Mouse (Mus musculus) lung, embryonic 14.5 days (tissue): ENCODE results near the gene Ppp1r2. TPM values are rescaled to one million over a fixed set of nuclear protein-coding genes. Genes with fewer than 3 reads are reported as not detected.

Experiments
- ATAC-seq: fragments of 200-750 bp; cut with Nextera tagmentation; 2 replicates; pipeline ENCODE4 v1.8.0; 2017; ENCODE audit warnings: mild to moderate bottlenecking, moderate TSS enrichment, moderate library complexity; ENCODE audit not compliant: insufficient read depth
- DNase-seq: peaks from one replicate; pipeline ENCODE4 v3.0.0-alpha.2; 2015
- H3K27ac ChIP-seq: fragments of 300-500 bp; sonication (generic); 2 replicates; pipeline ENCODE4 v1.5.1; 2014; ENCODE audit warnings: low read depth, mild to moderate bottlenecking, moderate library complexity
- H3K27me3 ChIP-seq: fragments of 300-500 bp; sonication (generic); 2 replicates; pipeline ENCODE4 v1.6.1; 2014; ENCODE audit warnings: low read length, control low read depth; ENCODE audit not compliant: insufficient read depth
- H3K36me3 ChIP-seq: fragments of 300-500 bp; sonication (generic); 2 replicates; pipeline ENCODE4 v1.6.1; 2014; ENCODE audit warnings: control low read depth; ENCODE audit not compliant: insufficient read depth
- H3K4me1 ChIP-seq: fragments of 300-500 bp; sonication (generic); 2 replicates; pipeline ENCODE4 v1.6.1; 2014; ENCODE audit warnings: antibody characterized with exemption, control low read depth; ENCODE audit not compliant: insufficient read depth
- H3K4me2 ChIP-seq: fragments of 300-500 bp; sonication (generic); 2 replicates; pipeline ENCODE4 v1.6.1; 2014; ENCODE audit warnings: mild to moderate bottlenecking
- H3K4me3 ChIP-seq: fragments of 300-500 bp; sonication (generic); 2 replicates; pipeline ENCODE4 v1.5.1; 2014; ENCODE audit warnings: low read depth, low read length
- H3K9ac ChIP-seq: fragments of 300-500 bp; sonication (generic); 2 replicates; pipeline ENCODE4 v1.6.1; 2014
- H3K9me3 ChIP-seq: fragments of 300-500 bp; sonication (generic); 2 replicates; pipeline ENCODE4 v1.6.1; 2016; ENCODE audit warnings: low read depth, low read length, control low read depth
- CTCF ChIP-seq: IDR thresholded peaks from 2 replicates; pipeline ENCODE4 v1.5.1; 2016; ENCODE audit warnings: antibody characterized with exemption, low read depth
- WGBS: fragments of 180-500 bp; shearing (Covaris S2); extraction: QIAGEN DNeasy Blood & Tissue Kit; methylation state at CpG from one replicate; pipeline ENCODE4 v1.1.7; 2014; 5-methylcytosine and 5-hydroxymethylcytosine counted together
- polyA plus RNA-seq: library from polyadenylated mRNA; unstranded; fragments of >200 nt; fragmentation: Nextera tagmentation; extraction: Ambion mirVana; gene quantifications from 2 replicates; pipeline ENCODE4 v1.2.1, GENCODE M21; 2014

The Ppp1r2 gene
- polyA plus RNA-seq, 1 experiment from 2014 or later: 104 TPM

GRCm38 (mm10) chr16:31244053-31244452 is 31.0 kb downstream of the Ppp1r2 start:
- H3K27me3 ChIP-seq: no peaks in the 10 kb centered on the region
- TF ChIP-seq CTCF: no peak
- no peak overlapping the region for H3K4me2 ChIP-seq
- no peak overlapping the region for H3K9ac ChIP-seq
- no peak overlapping the region for H3K27ac ChIP-seq
- WGBS: 71% methylated on average over 3 of the region's 3 CpGs
- H3K4me1 ChIP-seq: no peaks in the 10 kb centered on the region
- DNase-seq: peak; percentile 19
- H3K4me3 ChIP-seq: no peak overlapping the region
- ATAC-seq: no peak
- no peaks in the 10 kb centered on the region for H3K36me3 ChIP-seq
- no peaks in the 10 kb centered on the region for H3K9me3 ChIP-seq

- DNase-seq: no peak
- WGBS: 84% methylated on average over 9 of the region's 9 CpGs
Observed at GRCm38 (mm10) chr16:31241433-31241832, 33.6 kb downstream of the Ppp1r2 start.

GRCm38 (mm10) chr16:31240569-31240968 is 34.5 kb downstream of the Ppp1r2 start:
- TF ChIP-seq CTCF: no peak
- no peaks in the 10 kb centered on the region for H3K36me3 ChIP-seq
- no peak overlapping the region for H3K4me2 ChIP-seq
- no peak for ATAC-seq
- no peaks in the 10 kb centered on the region for H3K9me3 ChIP-seq
- WGBS: 88% methylated on average over 8 of the region's 8 CpGs
- no peaks in the 10 kb centered on the region for H3K4me1 ChIP-seq
- H3K27me3 ChIP-seq: no peaks in the 10 kb centered on the region
- no peak for DNase-seq
- no peak overlapping the region for H3K9ac ChIP-seq
- no peak overlapping the region for H3K27ac ChIP-seq
- no peak overlapping the region for H3K4me3 ChIP-seq

More at GRCm38 (mm10) chr16:31241433-31241832, 33.6 kb downstream of the Ppp1r2 start:
- ATAC-seq: no peak
- H3K27ac ChIP-seq: no peak overlapping the region
- TF ChIP-seq CTCF: no peak
- no peaks in the 10 kb centered on the region for H3K9me3 ChIP-seq
- no peaks in the 10 kb centered on the region for H3K36me3 ChIP-seq
- no peak overlapping the region for H3K9ac ChIP-seq
- H3K4me1 ChIP-seq: no peaks in the 10 kb centered on the region
- H3K4me2 ChIP-seq: no peak overlapping the region
- H3K27me3 ChIP-seq: no peaks in the 10 kb centered on the region
- H3K4me3 ChIP-seq: no peak overlapping the region

- H3K27ac ChIP-seq: no peak overlapping the region
- H3K9ac ChIP-seq: no peak overlapping the region
- peaks cover 5% of the 10 kb centered on the region for H3K4me1 ChIP-seq
- H3K4me3 ChIP-seq: no peak overlapping the region
- no peak overlapping the region for H3K4me2 ChIP-seq
- TF ChIP-seq CTCF: no peak
- H3K27me3 ChIP-seq: no peaks in the 10 kb centered on the region
- H3K36me3 ChIP-seq: no peaks in the 10 kb centered on the region
- WGBS: 69% methylated on average over 5 of the region's 5 CpGs
- H3K9me3 ChIP-seq: no peaks in the 10 kb centered on the region
- DNase-seq: no peak
- ATAC-seq: no peak
Observed at GRCm38 (mm10) chr16:31238281-31238680, 36.8 kb downstream of the Ppp1r2 start.

- Histone ChIP-seq H3K4me3 (no peak overlapping the region), H3K9me3 (no peaks in the 10 kb centered on the region), H3K4me1 (peaks cover 8% of the 10 kb centered on the region), H3K27me3 (no peaks in the 10 kb centered on the region), H3K27ac (no peak overlapping the region), H3K36me3 (no peaks in the 10 kb centered on the region), H3K9ac (no peak overlapping the region), H3K4me2 (peak overlapping the region; percentile 2; the same call in 1 of the 2 replicates)
- 23% methylated on average over 18 of the region's 18 CpGs for WGBS
- no peak for DNase-seq
- no peak for ATAC-seq
- TF ChIP-seq CTCF: no peak
Observed at GRCm38 (mm10) chr16:31235457-31236310, 39.4 kb downstream of the Ppp1r2 start.

GRCm38 (mm10) chr16:31234808-31235456 is 40.1 kb downstream of the Ppp1r2 start:
- H3K27ac ChIP-seq: no peak overlapping the region
- H3K4me2 ChIP-seq: no peak overlapping the region
- H3K36me3 ChIP-seq: no peaks in the 10 kb centered on the region
- H3K4me3 ChIP-seq: no peak overlapping the region
- H3K4me1 ChIP-seq: peaks cover 8% of the 10 kb centered on the region
- H3K9ac ChIP-seq: no peak overlapping the region
- DNase-seq: no peak
- WGBS: 78% methylated on average over 12 of the region's 12 CpGs
- no peaks in the 10 kb centered on the region for H3K27me3 ChIP-seq
- TF ChIP-seq CTCF: no peak
- H3K9me3 ChIP-seq: no peaks in the 10 kb centered on the region
- ATAC-seq: no peak

GRCm38 (mm10) chr16:31234356-31234755 is 40.7 kb downstream of the Ppp1r2 start:
- Histone ChIP-seq H3K4me2 (peak overlapping the region; percentile 53), H3K4me3 (no peak overlapping the region), H3K27ac (no peak overlapping the region), H3K9ac (no peak overlapping the region), H3K4me1 (peaks cover 8% of the 10 kb centered on the region), H3K36me3 (no peaks in the 10 kb centered on the region), H3K27me3 (no peaks in the 10 kb centered on the region), H3K9me3 (no peaks in the 10 kb centered on the region)
- ATAC-seq (no peak), DNase-seq (no peak)
- TF ChIP-seq CTCF: no peak
- 50% methylated on average over 3 of the region's 3 CpGs for WGBS
